Comparison of ENCODE assay signal across 10 mouse cellular contexts in genomic region chr10:13304641-13305241, GRCm38 (mm10).
A peak's percentile ranks its signal among the peaks of the same experiment; 100 is the strongest.
DNase-seq lines count a peak whose midpoint lies in the region; ATAC-seq lines count a peak whose summit lies in the region.
"Had no signal": no experiment of that assay in that cellular context is flagged by ENCODE, and none has a peak within 500 bp of the region (broad histone marks: within the 10 kb centered on the region; RNA-seq: fewer than 3 reads in every experiment).

No protein-coding gene starts in this region.

- peaks cover 18% of the 10 kb centered on the region for H3K4me1 ChIP-seq in embryonic facial prominence, embryonic 14.5 days (ENCODE audit: control insufficient read depth, insufficient read depth, low read length)
- H3K4me1 ChIP-seq in embryonic facial prominence, embryonic 10.5 days, result peaks cover 16% of the 10 kb centered on the region; the same call in 1 of the 2 replicates
- H3K4me1 ChIP-seq in midbrain, embryonic 16.5 days (ENCODE audit: control insufficient read depth, insufficient read depth, low read length), result no peaks in the 10 kb centered on the region
- peaks cover 6% of the 10 kb centered on the region for H3K4me1 ChIP-seq in midbrain, embryonic 10.5 days
- H3K4me1 ChIP-seq in stomach, embryonic 15.5 days, result 0 out of 2 replicates have a peak, but pooled peaks cover 5% of the 10 kb centered on the region

- no peak overlapping the region for H3K4me3 ChIP-seq in embryonic facial prominence, embryonic 14.5 days (ENCODE audit: low read depth, low read length)
- H3K4me3 ChIP-seq in embryonic facial prominence, embryonic 10.5 days, result no peak overlapping the region
- no peak overlapping the region for H3K4me3 ChIP-seq in midbrain, embryonic 16.5 days (ENCODE audit: low read depth, low read length)
- no peak overlapping the region for H3K4me3 ChIP-seq in midbrain, embryonic 10.5 days
- H3K4me3 ChIP-seq in stomach, embryonic 15.5 days (replicated peaks), result no peak overlapping the region
- H3K4me3 ChIP-seq: myocyte had no signal

- no peak overlapping the region for H3K9ac ChIP-seq in embryonic facial prominence, embryonic 14.5 days (ENCODE audit: low read depth, low read length)
- H3K9ac ChIP-seq in midbrain, embryonic 16.5 days (ENCODE audit: low read depth, low read length), result no peak overlapping the region
- H3K9ac ChIP-seq in stomach, embryonic 15.5 days, result no peak overlapping the region

- H3K27me3 ChIP-seq in embryonic facial prominence, embryonic 14.5 days (replicated peaks; ENCODE audit: control insufficient read depth, insufficient read depth, low read length), result no peaks in the 10 kb centered on the region
- H3K27me3 ChIP-seq in embryonic facial prominence, embryonic 10.5 days (replicated peaks; ENCODE audit: low read depth, poor library complexity, severe bottlenecking), result no peaks in the 10 kb centered on the region
- no peaks in the 10 kb centered on the region for H3K27me3 ChIP-seq in midbrain, embryonic 16.5 days (ENCODE audit: control insufficient read depth, insufficient read depth, low read depth, low read length)
- no peaks in the 10 kb centered on the region for H3K27me3 ChIP-seq in midbrain, embryonic 10.5 days (ENCODE audit: low read depth, poor library complexity, severe bottlenecking)
- H3K27me3 ChIP-seq in stomach, embryonic 15.5 days (replicated peaks), result no peaks in the 10 kb centered on the region

- peak; percentile 80 for DNase-seq in embryonic facial prominence, embryonic 14.5 days (ENCODE audit: low spot score)
- DNase-seq in embryonic facial prominence, embryonic 10.5 days (ENCODE audit: low spot score), result no peak
- DNase-seq in midbrain, embryonic 10.5 days (ENCODE audit: low spot score), result no peak
- peak; percentile 10 for DNase-seq in induced T-regulatory cell, adult 2 months (ENCODE audit: low read depth)
- no peak for DNase-seq in left cerebral cortex, adult 18-20 months (ENCODE audit: low spot score in 2 of 2)
- DNase-seq in testis, postnatal 10 days (ENCODE audit: low spot score), result no peak
- DNase-seq: heart, postnatal 36 days had no signal

- no peak overlapping the region for H3K4me2 ChIP-seq in embryonic facial prominence, embryonic 14.5 days (ENCODE audit: low read depth, low read length)
- H3K4me2 ChIP-seq in midbrain, embryonic 16.5 days (ENCODE audit: low read length), result no peak overlapping the region
- H3K4me2 ChIP-seq in stomach, embryonic 15.5 days, result no peak overlapping the region

- H3K27ac ChIP-seq in embryonic facial prominence, embryonic 14.5 days (replicated peaks; ENCODE audit: low read depth, low read length), result peak overlapping the region; percentile 65
- H3K27ac ChIP-seq in embryonic facial prominence, embryonic 10.5 days (replicated peaks), result no peak overlapping the region
- H3K27ac ChIP-seq in midbrain, embryonic 16.5 days (ENCODE audit: low read length), result no peak overlapping the region
- H3K27ac ChIP-seq in midbrain, embryonic 10.5 days (replicated peaks), result no peak overlapping the region
- H3K27ac ChIP-seq in stomach, embryonic 15.5 days, result peak overlapping the region; percentile 11; the same call in 1 of the 2 replicates

- peak; percentile 45; the same call in 1 of the 2 replicates for ATAC-seq in embryonic facial prominence, embryonic 14.5 days (ENCODE audit: low read depth)
- peak; percentile 73; the same call in 1 of the 2 replicates for ATAC-seq in midbrain, embryonic 16.5 days
- no peak for ATAC-seq in stomach, embryonic 15.5 days (ENCODE audit: insufficient read depth, low FRiP score, low read depth)

- 64% methylated on average over 10 of the region's 10 CpGs for WGBS in embryonic facial prominence, embryonic 14.5 days
- whole genome bisulfite sequencing in embryonic facial prominence, embryonic 10.5 days, result 81% methylated on average over 10 of the region's 10 CpGs
- WGBS in midbrain, embryonic 16.5 days, result 62% methylated on average over 10 of the region's 10 CpGs
- whole genome bisulfite sequencing in midbrain, embryonic 10.5 days, result 85% methylated on average over 10 of the region's 10 CpGs
- 71% methylated on average over 10 of the region's 10 CpGs for WGBS in stomach, embryonic 15.5 days

- no peaks in the 10 kb centered on the region for H3K36me3 ChIP-seq in embryonic facial prominence, embryonic 14.5 days (ENCODE audit: control insufficient read depth, insufficient read depth, low read length)
- H3K36me3 ChIP-seq in embryonic facial prominence, embryonic 10.5 days (replicated peaks), result no peaks in the 10 kb centered on the region
- no peaks in the 10 kb centered on the region for H3K36me3 ChIP-seq in midbrain, embryonic 16.5 days (ENCODE audit: control insufficient read depth, insufficient read depth, low read length)
- H3K36me3 ChIP-seq in midbrain, embryonic 10.5 days, result no peaks in the 10 kb centered on the region
- no peaks in the 10 kb centered on the region for H3K36me3 ChIP-seq in stomach, embryonic 15.5 days

- no peaks in the 10 kb centered on the region for H3K9me3 ChIP-seq in embryonic facial prominence, embryonic 14.5 days (ENCODE audit: control insufficient read depth, low read length)
- no peaks in the 10 kb centered on the region for H3K9me3 ChIP-seq in embryonic facial prominence, embryonic 10.5 days
- no peaks in the 10 kb centered on the region for H3K9me3 ChIP-seq in midbrain, embryonic 16.5 days (replicated peaks; ENCODE audit: control insufficient read depth, low read length, poor library complexity, severe bottlenecking)
- no peaks in the 10 kb centered on the region for H3K9me3 ChIP-seq in midbrain, embryonic 10.5 days (replicated peaks)
- H3K9me3 ChIP-seq in stomach, embryonic 15.5 days, result no peaks in the 10 kb centered on the region

Comparison
In these comparisons a context has a peak if more than half of its experiments do, and no peak if none do; other contexts are left out.
1. DNase-seq: peak in embryonic facial prominence, embryonic 14.5 days (single experiment) and induced T-regulatory cell, adult 2 months (single experiment); none in embryonic facial prominence, embryonic 10.5 days (single experiment), midbrain, embryonic 10.5 days (single experiment), left cerebral cortex, adult 18-20 months (0 of 2) and testis, postnatal 10 days (single experiment).
2. H3K27ac ChIP-seq: peak in embryonic facial prominence, embryonic 14.5 days (single experiment) and stomach, embryonic 15.5 days (single experiment); none in embryonic facial prominence, embryonic 10.5 days (single experiment), midbrain, embryonic 16.5 days (single experiment) and midbrain, embryonic 10.5 days (single experiment).